Mouse (Mus musculus) liver, postnatal 0 days (tissue): Measurements from ENCODE around the gene Ugt1a9. TPM values are rescaled to one million over a fixed set of nuclear protein-coding genes. Genes with fewer than 3 reads are reported as not detected.
A peak's percentile ranks its signal among the peaks of the same experiment; 100 is the strongest.

Source experiments
- ATAC-seq: fragments of 200-750 bp; cut with Nextera tagmentation; 2 replicates; pipeline ENCODE4 v1.8.0; 2017; ENCODE audit warnings: mild to moderate bottlenecking, moderate library complexity
- DNase-seq: peaks from one replicate; pipeline ENCODE4 v3.0.0-alpha.2; 2016
- H3K27ac ChIP-seq: fragments of 300-500 bp; sonication (generic); 2 replicates; pipeline ENCODE4 v1.5.1; 2014; ENCODE audit warnings: antibody characterized with exemption, moderate library complexity, mild to moderate bottlenecking, low read depth
- H3K27me3 ChIP-seq: fragments of 300-500 bp; sonication (generic); 2 replicates; pipeline ENCODE4 v1.6.1; 2014; ENCODE audit warnings: low read length, control low read depth, mixed read lengths; ENCODE audit not compliant: insufficient read depth
- H3K36me3 ChIP-seq: fragments of 300-500 bp; sonication (generic); replicated peaks from 2 replicates; pipeline ENCODE4 v1.6.1; 2014; ENCODE audit warnings: mild to moderate bottlenecking, control low read depth, low read length, moderate library complexity, mixed read lengths; ENCODE audit not compliant: insufficient read depth
- H3K4me1 ChIP-seq: fragments of 300-500 bp; sonication (generic); 2 replicates; pipeline ENCODE4 v1.6.1; 2014; ENCODE audit warnings: antibody characterized with exemption, mild to moderate bottlenecking, control low read depth; ENCODE audit not compliant: insufficient read depth
- H3K4me2 ChIP-seq: fragments of 300-500 bp; sonication (generic); 2 replicates; pipeline ENCODE4 v1.6.1; 2014; ENCODE audit warnings: low read depth, mild to moderate bottlenecking, low read length, moderate library complexity, mixed read lengths
- H3K4me3 ChIP-seq: fragments of 300-500 bp; sonication (generic); 2 replicates; pipeline ENCODE4 v1.5.1; 2014; ENCODE audit warnings: low read depth, low read length
- H3K9ac ChIP-seq: fragments of 300-500 bp; sonication (generic); replicated peaks from 2 replicates; pipeline ENCODE4 v1.6.1; 2014; ENCODE audit warnings: mild to moderate bottlenecking, moderate library complexity
- H3K9me3 ChIP-seq: fragments of 300-500 bp; sonication (generic); 2 replicates; pipeline ENCODE4 v1.6.1; 2016; ENCODE audit warnings: mild to moderate bottlenecking, control low read depth, low read length, mixed read lengths
- CTCF ChIP-seq: sonication (generic); IDR thresholded peaks from 2 replicates; pipeline ENCODE4 v1.5.1; 2016; ENCODE audit warnings: antibody characterized with exemption, low read depth
- EP300 ChIP-seq: IDR thresholded peaks from 2 replicates; pipeline ENCODE4 v1.6.1; 2016; ENCODE audit warnings: antibody characterized with exemption, low read depth, mild to moderate bottlenecking
- WGBS: fragments of 180-500 bp; shearing (Covaris S2); extraction: QIAGEN DNeasy Blood & Tissue Kit; methylation state at CpG from one replicate; pipeline ENCODE4 v1.1.7; 2014; ENCODE audit not compliant: insufficient replicate concordance; 5-methylcytosine and 5-hydroxymethylcytosine counted together
- polyA plus RNA-seq: library from polyadenylated mRNA; unstranded; fragments of >200 nt; fragmentation: Nextera tagmentation; extraction: Ambion mirVana; gene quantifications from 2 replicates; pipeline ENCODE4 v1.2.1, GENCODE M21; 2015

Ugt1a9 gene
- polyA plus RNA-seq, 1 experiment from 2014 or later, result 0.54 TPM

DNA sequence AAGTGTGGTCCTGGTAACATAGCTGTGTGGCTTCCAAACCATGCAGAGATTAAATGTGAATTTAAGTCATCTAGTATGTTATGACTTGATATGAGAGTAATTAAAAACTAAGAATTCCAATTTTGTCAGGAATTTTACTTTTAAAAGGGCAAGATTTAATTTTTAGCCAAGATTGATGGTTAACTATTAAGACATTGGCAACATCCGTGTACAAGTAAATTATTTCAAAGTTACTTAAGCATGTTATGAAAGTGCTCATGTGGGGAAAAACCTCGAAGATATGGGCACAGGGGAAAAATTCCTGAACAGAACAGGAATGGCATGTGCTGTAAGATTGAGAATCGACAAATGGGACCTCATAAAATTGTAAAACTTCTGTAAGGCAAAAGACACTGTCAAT lies 126.8 kb downstream of the Ugt1a9 start:
- TF ChIP-seq CTCF, result no peak
- no peak for TF ChIP-seq EP300
- ATAC-seq, result no peak
- no peak overlapping the region for H3K9ac ChIP-seq
- H3K4me1 ChIP-seq, result no peaks in the 10 kb centered on the region
- no peaks in the 10 kb centered on the region for H3K9me3 ChIP-seq
- 68% methylated on average over 3 of the region's 3 CpGs for WGBS
- no peak overlapping the region for H3K27ac ChIP-seq
- no peak overlapping the region for H3K4me2 ChIP-seq
- no peaks in the 10 kb centered on the region for H3K27me3 ChIP-seq
- H3K36me3 ChIP-seq, result no peaks in the 10 kb centered on the region
- DNase-seq, result no peak
- H3K4me3 ChIP-seq, result no peak overlapping the region

DNA sequence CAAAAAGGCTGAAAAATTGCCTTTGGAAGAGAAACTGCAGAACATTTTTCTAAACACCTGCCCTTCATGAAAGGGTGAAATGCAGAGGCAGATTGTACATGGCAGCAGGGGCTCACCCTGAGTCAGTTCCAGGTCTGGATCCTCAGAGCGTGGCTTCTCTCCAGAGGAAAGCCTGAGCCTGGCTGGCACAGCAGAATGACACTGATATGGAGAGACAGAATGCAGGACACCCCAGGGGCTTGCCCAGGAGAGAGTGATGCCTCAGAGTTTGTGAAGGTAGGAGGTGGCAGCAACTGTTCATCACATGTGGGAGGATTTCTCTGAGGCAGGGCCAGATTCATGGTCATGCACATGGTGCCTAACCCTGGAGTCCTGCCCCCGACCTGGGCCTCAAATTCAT lies 129.4 kb downstream of the Ugt1a9 start:
- no peak overlapping the region for H3K27ac ChIP-seq
- WGBS, result 71% methylated on average over 2 of the region's 2 CpGs
- no peaks in the 10 kb centered on the region for H3K9me3 ChIP-seq
- no peak overlapping the region for H3K9ac ChIP-seq
- H3K36me3 ChIP-seq, result no peaks in the 10 kb centered on the region
- H3K4me3 ChIP-seq, result no peak overlapping the region
- H3K27me3 ChIP-seq, result no peaks in the 10 kb centered on the region
- DNase-seq (no peak), ATAC-seq (no peak)
- peaks cover 6% of the 10 kb centered on the region for H3K4me1 ChIP-seq
- no peak for TF ChIP-seq CTCF
- no peak for TF ChIP-seq EP300
- H3K4me2 ChIP-seq, result no peak overlapping the region

DNA sequence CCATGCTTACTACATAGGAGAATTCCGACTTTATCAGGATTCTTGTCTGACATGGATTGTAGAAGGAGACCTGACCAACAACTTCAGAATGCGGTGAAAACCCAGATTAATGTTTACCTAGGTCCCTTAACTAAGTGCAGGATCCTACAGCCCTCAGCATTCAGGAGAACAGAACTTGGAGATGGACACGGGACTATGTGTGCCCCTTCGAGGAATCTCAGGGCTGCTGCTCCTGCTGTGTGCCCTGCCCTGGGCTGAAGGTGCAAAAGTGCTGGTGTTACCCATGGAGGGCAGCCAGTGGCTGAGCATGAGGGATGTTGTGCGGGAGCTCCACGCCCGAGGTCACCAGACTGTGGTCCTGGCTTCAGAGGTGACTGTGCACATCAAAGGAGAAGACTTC lies 129.9 kb downstream of the Ugt1a9 start, which contains the start of gene Ugt1a2:
Gene Ugt1a2, plus strand, starts transcription at position 146 of the 400 bp plus-strand sequence.
- 72% methylated on average over 7 of the region's 7 CpGs for WGBS
- Histone ChIP-seq H3K9ac (no peak within 1 kb of the TSS), H3K9me3 (no peaks in the 10 kb centered on the region), H3K36me3 (no peaks in the 10 kb centered on the region), H3K27me3 (no peaks in the 10 kb centered on the region), H3K4me2 (no peak within 1 kb of the TSS), H3K4me1 (peaks cover 10% of the 10 kb centered on the region), H3K4me3 (no peak within 1 kb of the TSS), H3K27ac (no peak within 1 kb of the TSS)
- TF ChIP-seq EP300 (no peak), CTCF (no peak)
- ATAC-seq (no peak), DNase-seq (no peak)

DNA sequence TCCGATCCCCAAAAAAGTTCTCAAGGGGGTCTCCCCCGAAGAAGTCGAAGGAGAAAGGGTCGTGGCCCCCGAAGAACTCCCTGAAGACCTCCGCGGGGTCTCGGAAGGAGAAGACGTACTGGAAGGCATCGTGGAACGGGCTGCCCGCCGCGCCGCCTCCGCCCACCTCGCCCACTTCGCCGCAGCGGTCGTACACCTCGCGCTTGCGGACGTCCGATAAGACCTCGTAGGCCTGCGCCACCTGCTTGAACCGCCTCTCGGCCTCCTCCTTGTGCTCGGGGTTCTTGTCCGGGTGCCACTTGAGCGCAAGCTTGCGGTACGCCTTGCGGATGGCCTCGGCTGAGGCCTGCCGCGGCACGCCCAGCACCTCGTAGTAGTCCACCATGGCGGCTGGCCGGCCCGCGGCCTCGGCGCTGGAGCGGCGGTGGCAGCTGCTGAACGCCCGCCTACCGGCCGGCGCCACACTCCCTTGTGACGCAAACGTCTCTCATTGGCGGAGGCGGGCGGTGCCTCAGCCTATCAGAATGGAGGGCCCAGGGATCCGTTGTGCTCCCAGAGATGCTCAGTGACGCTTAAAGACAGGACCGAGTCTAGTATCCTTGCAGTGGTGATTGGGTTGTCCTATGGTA lies 134.8 kb downstream of the Ugt1a9 start, which contains the start of gene Dnajb3:
Gene Dnajb3, minus strand, starts transcription at position 489 of the 629 bp plus-strand sequence.
- TF ChIP-seq CTCF (no peak), EP300 (no peak)
- Histone ChIP-seq H3K36me3 (0 out of 2 replicates have a peak, but pooled peaks cover 2% of the 10 kb centered on the region), H3K27me3 (no peaks in the 10 kb centered on the region), H3K9ac (peak within 1 kb of the TSS; percentile 71), H3K27ac (peak within 1 kb of the TSS; percentile 84), H3K4me1 (peaks cover 31% of the 10 kb centered on the region), H3K4me2 (peak within 1 kb of the TSS; percentile 67), H3K4me3 (peak within 1 kb of the TSS; percentile 49), H3K9me3 (no peaks in the 10 kb centered on the region)
- WGBS, result 11% methylated on average over 60 of the region's 62 CpGs
- peak; percentile 81 for ATAC-seq
- peak; percentile 82 for DNase-seq

DNA sequence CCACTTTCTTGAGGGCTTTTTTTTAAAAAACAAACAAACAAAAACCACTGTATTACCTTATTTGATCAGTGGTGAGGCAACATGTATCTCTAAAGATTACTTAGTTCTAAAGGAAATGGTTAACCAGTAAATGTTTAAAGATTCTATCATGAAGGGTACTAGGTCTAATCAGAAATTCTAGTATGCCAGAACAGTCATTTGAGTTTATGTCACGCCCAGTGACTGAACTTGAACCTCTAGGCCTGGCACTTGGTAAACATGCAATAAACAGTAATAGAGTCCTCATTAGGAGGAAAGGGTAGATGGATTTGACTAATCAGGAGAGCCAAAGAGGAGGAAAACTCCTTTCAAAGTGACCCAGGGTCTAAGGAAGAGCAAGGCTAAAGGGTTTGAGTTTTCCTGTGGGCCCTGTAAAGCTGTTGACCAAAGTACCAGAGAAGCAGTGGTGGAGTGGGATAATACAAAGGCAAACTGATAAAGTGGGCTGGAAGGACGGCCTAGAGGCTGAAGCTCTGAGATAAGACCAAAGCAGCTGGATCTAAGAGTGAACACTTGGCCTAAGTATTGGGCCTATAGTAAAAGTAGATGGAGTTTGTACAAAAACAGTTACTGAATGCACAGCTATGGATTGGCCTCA lies 136.4 kb downstream of the Ugt1a9 start:
- Histone ChIP-seq H3K9me3 (peaks cover 3% of the 10 kb centered on the region), H3K27me3 (no peaks in the 10 kb centered on the region), H3K36me3 (0 out of 2 replicates have a peak, but pooled peaks cover 2% of the 10 kb centered on the region), H3K4me2 (peak overlapping the region; percentile 34), H3K27ac (peak overlapping the region; percentile 84), H3K4me1 (peaks cover 31% of the 10 kb centered on the region), H3K9ac (no peak overlapping the region), H3K4me3 (no peak overlapping the region)
- ATAC-seq (peak; percentile 83), DNase-seq (no peak)
- WGBS, result 44% methylated on average over 2 of the region's 2 CpGs
- TF ChIP-seq CTCF (no peak), EP300 (peak; percentile 98)

DNA sequence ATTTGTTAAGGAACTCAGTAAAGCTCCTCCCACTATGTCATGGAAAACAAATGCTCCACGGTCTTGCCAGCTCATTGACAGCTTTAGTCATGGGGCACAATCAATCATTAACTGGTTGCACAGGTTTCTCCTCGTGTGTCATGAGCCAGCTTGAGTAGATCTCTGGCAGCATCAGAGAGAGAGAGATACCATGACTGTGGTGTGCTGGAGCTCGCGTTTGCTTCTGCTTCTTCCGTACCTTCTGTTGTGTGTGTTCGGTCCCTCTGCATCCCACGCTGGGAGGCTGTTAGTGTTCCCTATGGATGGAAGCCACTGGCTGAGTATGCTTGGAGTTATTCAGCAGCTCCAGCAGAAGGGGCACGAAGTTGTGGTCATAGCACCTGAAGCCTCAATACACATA lies 141.2 kb downstream of the Ugt1a9 start, which contains the start of gene Ugt1a1:
Gene Ugt1a1, plus strand, starts transcription at position 148 of the 400 bp plus-strand sequence.
- H3K27ac ChIP-seq, result peak within 1 kb of the TSS; percentile 31; the same call in 1 of the 2 replicates
- 0 out of 2 replicates have a peak within 1 kb of the TSS, but pooled peaks have one; percentile 1 for H3K9ac ChIP-seq
- peak within 1 kb of the TSS; percentile 1 for H3K4me3 ChIP-seq
- peak; percentile 47 for ATAC-seq
- peaks cover 9% of the 10 kb centered on the region for H3K4me1 ChIP-seq
- no peak for TF ChIP-seq CTCF
- TF ChIP-seq EP300, result no peak
- H3K4me2 ChIP-seq, result peak within 1 kb of the TSS; percentile 11
- no peaks in the 10 kb centered on the region for H3K36me3 ChIP-seq
- WGBS, result 61% methylated on average over 8 of the region's 8 CpGs
- peaks cover 39% of the 10 kb centered on the region for H3K9me3 ChIP-seq
- peak; percentile 61 for DNase-seq
- no peaks in the 10 kb centered on the region for H3K27me3 ChIP-seq
